Mouse (Mus musculus): ENCODE results near the gene Kcne1.

Gene Kcne1

GRCm38 (mm10) chr16:92307947-92308346, 51.3 kb downstream of the Kcne1 start:
- no peak for DNase-seq (ENCODE audit: low spot score in 2 of 2)

- no peak for DNase-seq (ENCODE audit: low spot score in 2 of 2)
Observed at GRCm38 (mm10) chr16:92305519-92305918, 53.7 kb downstream of the Kcne1 start.

- DNase-seq (ENCODE audit: low spot score in 2 of 2) = no peak
Observed at GRCm38 (mm10) chr16:92302506-92302905, 56.8 kb downstream of the Kcne1 start.

GRCm38 (mm10) chr16:92301989-92302388, 57.3 kb downstream of the Kcne1 start:
- no peak for DNase-seq (ENCODE audit: low spot score in 2 of 2)

- no peak for DNase-seq (ENCODE audit: low spot score in 2 of 2)
Observed at GRCm38 (mm10) chr16:92301412-92301806, 57.9 kb downstream of the Kcne1 start.

GRCm38 (mm10) chr16:92300649-92301411, 58.4 kb downstream of the Kcne1 start, which contains the start of gene Smim11:
Smim11 (plus strand) TSS chr16:92301286.
- DNase-seq (ENCODE audit: low spot score in 2 of 2) = peak; percentile 98
